Mouse (Mus musculus) MEL (cell line): ENCODE data around the gene 9530003J23Rik. TPM values are rescaled to one million over a fixed set of nuclear protein-coding genes. Genes with fewer than 3 reads are reported as not detected.
A peak's percentile ranks its signal among the peaks of the same experiment; 100 is the strongest.

Experiments
- DNase-seq: peaks from one replicate; pipeline ENCODE4 v3.0.0; 2011; ENCODE audit warnings: low read depth, low spot score
- H3K27ac ChIP-seq: 2 replicates; pipeline ENCODE4 v1.5.1; 2012; ENCODE audit warnings: low read depth, mild to moderate bottlenecking, control low read depth, low read length, moderate library complexity; ENCODE audit not compliant: control insufficient read depth
- H3K27me3 ChIP-seq, 2 experiments: fragments of 150-350 bp in 1 of 2; sonication (generic) in 1 of 2; 2 replicates each; pipeline ENCODE4 v1.6.1; 2012; ENCODE audit warnings: low read length in 2 of 2, mild to moderate bottlenecking in 2 of 2, improper control_type of control experiment in 1 of 2, moderate library complexity in 1 of 2; ENCODE audit not compliant: insufficient read depth in 2 of 2, control insufficient read depth in 1 of 2
- H3K36me3 ChIP-seq, 2 experiments: 2 replicates each; pipeline ENCODE4 v1.6.1; 2012 to 2014; ENCODE audit warnings: low read length in 2 of 2, improper control_type of control experiment in 1 of 2, inconsistent platforms in 1 of 2, mild to moderate bottlenecking in 1 of 2; ENCODE audit not compliant: insufficient read depth in 2 of 2, control insufficient read depth in 1 of 2
- H3K4me1 ChIP-seq, 2 experiments: fragments of 150-350 bp in 1 of 2; sonication (generic) in 1 of 2; 2 replicates each; pipeline ENCODE4 v1.6.1; 2012; ENCODE audit warnings: low read length in 2 of 2, improper control_type of control experiment in 1 of 2, mild to moderate bottlenecking in 1 of 2; ENCODE audit not compliant: insufficient read depth in 2 of 2, control insufficient read depth in 1 of 2
- H3K4me3 ChIP-seq, 2 experiments: fragments of 150-350 bp in 1 of 2; sonication (generic) in 1 of 2; 2 replicates each; pipeline ENCODE4 v1.5.1; 2012; ENCODE audit warnings: low read depth in 2 of 2, low read length in 2 of 2, mild to moderate bottlenecking in 2 of 2, moderate library complexity in 2 of 2, control low read depth in 1 of 2, improper control_type of control experiment in 1 of 2; ENCODE audit not compliant: control insufficient read depth in 1 of 2, insufficient read depth in 1 of 2
- H3K79me2 ChIP-seq: 2 replicates; pipeline ENCODE4 v1.6.1; 2012; ENCODE audit warnings: mild to moderate bottlenecking, low read length, moderate library complexity; ENCODE audit not compliant: control insufficient read depth, poor library complexity, insufficient read depth
- H3K9ac ChIP-seq: 2 replicates; pipeline ENCODE4 v1.6.1; 2012; ENCODE audit warnings: low read depth, mild to moderate bottlenecking, control low read depth, low read length, moderate library complexity; ENCODE audit not compliant: control insufficient read depth, poor library complexity, severe bottlenecking
- H3K9me3 ChIP-seq: fragments of 150-350 bp; sonication (generic); replicated peaks from 2 replicates; pipeline ENCODE4 v1.6.1; 2012; ENCODE audit warnings: mild to moderate bottlenecking, low read length, improper control_type of control experiment, moderate library complexity; ENCODE audit not compliant: insufficient read depth
- BHLHE40 ChIP-seq: IDR thresholded peaks from 2 replicates; pipeline ENCODE4 v1.6.1; 2012; ENCODE audit warnings: low read depth, mild to moderate bottlenecking, inconsistent platforms, low read length, improper control_type of control experiment, borderline replicate concordance
- CHD1 ChIP-seq: IDR thresholded peaks from 2 replicates; pipeline ENCODE4 v1.6.1; 2012; ENCODE audit warnings: low read depth, mild to moderate bottlenecking, inconsistent platforms, low read length, improper control_type of control experiment
- E2F4 ChIP-seq: IDR thresholded peaks from 2 replicates; pipeline ENCODE4 v1.6.1; 2011; ENCODE audit warnings: low read depth, low read length, improper control_type of control experiment, borderline replicate concordance
- GATA1 ChIP-seq: IDR thresholded peaks from 2 replicates; pipeline ENCODE4 v1.6.1; 2011; ENCODE audit warnings: low read depth, low read length, improper control_type of control experiment
- KAT2A ChIP-seq: conservative IDR thresholded peaks from 2 replicates; pipeline ENCODE4 v1.6.1; 2012; ENCODE audit warnings: low read depth, low read length, improper control_type of control experiment, inconsistent platforms
- MAX ChIP-seq: IDR thresholded peaks from 2 replicates; pipeline ENCODE4 v1.6.1; 2011; ENCODE audit warnings: low read length, improper control_type of control experiment
- MAZ ChIP-seq: IDR thresholded peaks from 2 replicates; pipeline ENCODE4 v1.6.1; 2012; ENCODE audit warnings: low read depth, mild to moderate bottlenecking, inconsistent platforms, low read length, improper control_type of control experiment
- MEF2A ChIP-seq: IDR thresholded peaks from 2 replicates; pipeline ENCODE4 v1.6.1; 2014; ENCODE audit warnings: low read depth, mild to moderate bottlenecking, inconsistent platforms, low read length, improper control_type of control experiment; ENCODE audit not compliant: poor library complexity, insufficient replicate concordance, severe bottlenecking; ENCODE audit errors: extremely low read depth
- MXI1 ChIP-seq: IDR thresholded peaks from 2 replicates; pipeline ENCODE4 v1.6.1; 2011; ENCODE audit warnings: mild to moderate bottlenecking, low read depth, low read length, improper control_type of control experiment
- MYB ChIP-seq: IDR thresholded peaks from 2 replicates; pipeline ENCODE4 v1.6.1; 2011; ENCODE audit warnings: mild to moderate bottlenecking, low read depth, low read length, improper control_type of control experiment
- NRF1 ChIP-seq: IDR thresholded peaks from 2 replicates; pipeline ENCODE4 v1.6.1; 2014; ENCODE audit warnings: low read depth, mild to moderate bottlenecking, inconsistent platforms, low read length, improper control_type of control experiment, moderate library complexity; ENCODE audit not compliant: poor library complexity, insufficient read depth, severe bottlenecking
- RAD21 ChIP-seq: IDR thresholded peaks from 2 replicates; pipeline ENCODE4 v1.6.1; 2011; ENCODE audit warnings: mild to moderate bottlenecking, low read depth, low read length, improper control_type of control experiment
- RCOR1 ChIP-seq: IDR thresholded peaks from 2 replicates; pipeline ENCODE4 v1.6.1; 2012; ENCODE audit warnings: low read depth, mild to moderate bottlenecking, inconsistent platforms, low read length, improper control_type of control experiment
- SIN3A ChIP-seq: IDR thresholded peaks from 2 replicates; pipeline ENCODE4 v1.6.1; 2012; ENCODE audit warnings: low read length, improper control_type of control experiment, inconsistent platforms
- SMC3 ChIP-seq: IDR thresholded peaks from 2 replicates; pipeline ENCODE4 v1.6.1; 2011; ENCODE audit warnings: low read depth, low read length, improper control_type of control experiment
- USF2 ChIP-seq, 2 experiments: IDR thresholded peaks; 2 replicates each; pipeline ENCODE4 v1.6.1; 2011 to 2012; ENCODE audit warnings: improper control_type of control experiment in 2 of 2, low read length in 2 of 2, borderline replicate concordance in 1 of 2, inconsistent platforms in 1 of 2, low read depth in 1 of 2, mild to moderate bottlenecking in 1 of 2; ENCODE audit not compliant: insufficient read depth in 1 of 2
- ZKSCAN1 ChIP-seq: IDR thresholded peaks from 2 replicates; pipeline ENCODE4 v1.6.1; 2012; ENCODE audit warnings: low read depth, mild to moderate bottlenecking, inconsistent platforms, low read length, improper control_type of control experiment, moderate library complexity
- ZNF384 ChIP-seq: IDR thresholded peaks from 2 replicates; pipeline ENCODE4 v1.6.1; 2012; ENCODE audit warnings: low read depth, mild to moderate bottlenecking, inconsistent platforms, low read length, improper control_type of control experiment
- polyA plus RNA-seq, 2 experiments: library from polyadenylated mRNA; stranded (reverse) in 1 of 2; unstranded in 1 of 2; fragments of >175 nt in 1 of 2; fragments of >200 nt in 1 of 2; gene quantifications; 2 replicates each; pipeline versions ENCODE4 v1.2.1 to v1.2.4; 2012; ENCODE audit warnings: low replicate concordance in 2 of 2, low read depth in 1 of 2; ENCODE audit not compliant: insufficient read length in 2 of 2, insufficient read depth in 1 of 2, missing spikeins in 1 of 2
- total RNA-seq: library from RNA; depleted of rRNA; stranded (reverse); fragments of 300-350 nt; gene quantifications from 2 replicates; pipeline ENCODE4 v1.2.3, GENCODE M21; 2012

Gene 9530003J23Rik
- total and polyA plus RNA-seq, 3 experiments, result not detected

GRCm38 (mm10) chr10:117218351-117218750 is 20.2 kb downstream of the 9530003J23Rik start:
- no peak overlapping the region for H3K4me3 ChIP-seq
- no peak for TF ChIP-seq E2F4
- TF ChIP-seq KAT2A, result no peak
- no peak for TF ChIP-seq NRF1
- no peak for TF ChIP-seq SIN3A
- TF ChIP-seq MAZ, result no peak
- TF ChIP-seq RCOR1, result no peak
- TF ChIP-seq USF2 (IDR thresholded peaks at IDR 0.05; ENCODE audit: borderline replicate concordance in 1 of 2, insufficient read depth in 1 of 2, low read depth in 1 of 2, low read length in 2 of 2), result no peak
- no peak for TF ChIP-seq MYB
- no peak for TF ChIP-seq ZKSCAN1
- no peak for TF ChIP-seq RAD21
- no peak for TF ChIP-seq BHLHE40
- H3K4me1 ChIP-seq, result no peaks in the 10 kb centered on the region; a peak in 1 of 4 replicates
- H3K36me3 ChIP-seq, result peaks cover 5 to 7% of the 10 kb centered on the region in 2 experiments
- no peak overlapping the region for H3K27ac ChIP-seq
- H3K27me3 ChIP-seq, result no peaks in the 10 kb centered on the region
- no peaks in the 10 kb centered on the region for H3K9me3 ChIP-seq
- peaks cover 8% of the 10 kb centered on the region for H3K79me2 ChIP-seq
- DNase-seq, result no peak
- H3K9ac ChIP-seq, result no peak overlapping the region

GRCm38 (mm10) chr10:117217246-117217840 is 21.2 kb downstream of the 9530003J23Rik start:
- Histone ChIP-seq H3K27ac (no peak overlapping the region), H3K4me3 (no peak overlapping the region), H3K27me3 (no peaks in the 10 kb centered on the region), H3K36me3 (peaks cover 0 to 7% of the 10 kb centered on the region in 2 experiments; a peak in 3 of 4 replicates), H3K9me3 (no peaks in the 10 kb centered on the region), H3K4me1 (no peaks in the 10 kb centered on the region), H3K79me2 (no peaks in the 10 kb centered on the region), H3K9ac (no peak overlapping the region)
- TF ChIP-seq MEF2A, result no peak
- TF ChIP-seq ZNF384, result no peak
- TF ChIP-seq SMC3, result no peak
- TF ChIP-seq MXI1, result no peak
- TF ChIP-seq MAX, result no peak
- TF ChIP-seq GATA1, result no peak
- TF ChIP-seq CHD1, result no peak
- DNase-seq, result peak; percentile 22
